Mouse (Mus musculus) liver, adult 2 months (tissue): ENCODE measurements around the gene Klhdc10.

ENCODE experiments used
- CTCF ChIP-seq: fragments of 200-500 bp; IDR thresholded peaks from 2 replicates; pipeline ENCODE4 v1.5.1; 2011; ENCODE audit warnings: low read depth, low read length, control low read depth
- POLR2A ChIP-seq: fragments of 200-500 bp; IDR thresholded peaks from 2 replicates; pipeline ENCODE4 v1.6.1; 2011; ENCODE audit warnings: low read length, control low read depth; ENCODE audit not compliant: insufficient read depth; ENCODE audit errors: extremely low read depth

- TF ChIP-seq CTCF = no peak
- TF ChIP-seq POLR2A = no peak
Measured at GRCm38 (mm10) chr6:30459056-30459747, 57.5 kb downstream of the Klhdc10 start.
